Mouse (Mus musculus) heart, postnatal 0 days (tissue): ENCODE data around the gene Ect2l.

Experiments used
- CTCF ChIP-seq: IDR thresholded peaks from 2 replicates; pipeline ENCODE4 v1.5.1; 2016; ENCODE audit warnings: antibody characterized with exemption, control low read depth, low read depth
- EP300 ChIP-seq: IDR thresholded peaks from 2 replicates; pipeline ENCODE4 v1.6.1; 2016; ENCODE audit warnings: antibody characterized with exemption, low read depth

DNA sequence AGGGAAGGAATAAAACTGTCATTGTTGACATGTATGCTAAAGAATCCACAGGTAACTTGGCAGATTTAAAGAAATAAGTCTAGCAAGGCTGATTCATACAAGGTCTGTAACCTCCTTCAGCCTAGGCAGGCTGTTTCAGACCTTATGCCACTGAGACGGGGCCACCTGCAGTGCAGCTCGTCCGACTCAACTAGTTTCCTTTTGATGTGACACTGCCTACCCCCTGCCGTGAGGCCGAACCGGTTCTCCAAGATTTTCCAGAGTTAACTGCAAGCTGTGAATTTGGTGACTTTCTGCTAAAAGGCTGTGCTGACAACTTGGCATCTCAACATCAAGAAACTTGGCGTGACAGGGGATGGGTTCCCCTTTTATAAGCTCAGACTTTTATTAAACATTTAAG lies 6.6 kb downstream of the Ect2l start:
- TF ChIP-seq CTCF (no peak), EP300 (no peak)
